Mouse (Mus musculus) embryonic facial prominence, embryonic 12.5 days (tissue): Measurements from ENCODE around the gene Def6. TPM values are rescaled to one million over a fixed set of nuclear protein-coding genes. Genes with fewer than 3 reads are reported as not detected.
A peak's percentile ranks its signal among the peaks of the same experiment; 100 is the strongest.

Experiments used
- ATAC-seq: fragments of 200-750 bp; cut with Nextera tagmentation; 2 replicates; pipeline ENCODE4 v1.8.0; 2017; ENCODE audit not compliant: insufficient number of reproducible peaks, insufficient read depth, low FRiP score, low TSS enrichment
- H3K27ac ChIP-seq: fragments of 300-500 bp; sonication (generic); 2 replicates; pipeline ENCODE4 v1.5.1; 2016; ENCODE audit warnings: mild to moderate bottlenecking
- H3K27me3 ChIP-seq: fragments of 300-500 bp; sonication (generic); 2 replicates; pipeline ENCODE4 v1.6.1; 2016; ENCODE audit warnings: mild to moderate bottlenecking, moderate library complexity
- H3K36me3 ChIP-seq: fragments of 300-500 bp; sonication (generic); 2 replicates; pipeline ENCODE4 v1.6.1; 2016; ENCODE audit warnings: mild to moderate bottlenecking
- H3K4me1 ChIP-seq: fragments of 300-500 bp; sonication (generic); 2 replicates; pipeline ENCODE4 v1.6.1; 2016
- H3K4me2 ChIP-seq: fragments of 300-500 bp; sonication (generic); replicated peaks from 2 replicates; pipeline ENCODE4 v1.6.1; 2016; ENCODE audit warnings: mild to moderate bottlenecking, moderate library complexity
- H3K4me3 ChIP-seq: fragments of 300-500 bp; sonication (generic); 2 replicates; pipeline ENCODE4 v1.5.1; 2016; ENCODE audit warnings: mild to moderate bottlenecking
- H3K9ac ChIP-seq: fragments of 300-500 bp; sonication (generic); 2 replicates; pipeline ENCODE4 v1.6.1; 2016; ENCODE audit warnings: mild to moderate bottlenecking, moderate library complexity
- H3K9me3 ChIP-seq: fragments of 300-500 bp; sonication (generic); 2 replicates; pipeline ENCODE4 v1.6.1; 2016; ENCODE audit warnings: mild to moderate bottlenecking, moderate library complexity
- WGBS: fragments of 180-500 bp; shearing (Covaris S2); methylation state at CpG from one replicate; pipeline ENCODE4 v1.1.7; 2016; 5-methylcytosine and 5-hydroxymethylcytosine counted together
- polyA plus RNA-seq: library from polyadenylated mRNA; unstranded; fragments of >200 nt; fragmentation: Nextera tagmentation; extraction: Ambion mirVana; gene quantifications from 2 replicates; pipeline ENCODE4 v1.2.1, GENCODE M21; 2016

The Def6 gene
- polyA plus RNA-seq, 1 experiment from 2014 or later, result 9.2 TPM

DNA sequence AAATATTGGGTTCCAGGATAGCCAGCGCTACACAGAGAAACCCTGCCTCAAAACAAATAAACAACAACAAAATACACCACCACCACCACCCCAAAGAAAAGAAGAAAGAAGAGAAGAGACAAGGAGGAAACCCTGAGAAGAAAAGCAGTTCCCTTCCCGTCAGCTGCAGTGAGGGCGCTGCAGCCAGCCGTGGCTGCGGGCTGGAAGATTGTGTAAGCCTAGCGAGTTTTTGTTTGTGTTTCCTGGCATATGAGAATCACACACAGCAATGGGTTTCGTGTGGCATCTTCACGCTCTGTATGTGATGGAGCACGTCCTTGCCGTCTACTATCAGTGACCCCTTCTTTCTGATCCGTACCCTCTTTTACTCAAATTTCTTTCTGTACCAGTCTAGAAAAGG is 39.1 kb downstream of the Def6 start:
- no peak for ATAC-seq
- Histone ChIP-seq H3K9me3 (no peaks in the 10 kb centered on the region), H3K9ac (0 out of 2 replicates have a peak overlapping the region, but pooled peaks have one; percentile 5), H3K27ac (peak overlapping the region; percentile 64), H3K4me2 (no peak overlapping the region), H3K27me3 (no peaks in the 10 kb centered on the region), H3K4me1 (peaks cover 36% of the 10 kb centered on the region), H3K4me3 (no peak overlapping the region), H3K36me3 (peaks cover 2% of the 10 kb centered on the region; the same call in 1 of the 2 replicates)
- WGBS, result 63% methylated on average over 11 of the region's 11 CpGs

DNA sequence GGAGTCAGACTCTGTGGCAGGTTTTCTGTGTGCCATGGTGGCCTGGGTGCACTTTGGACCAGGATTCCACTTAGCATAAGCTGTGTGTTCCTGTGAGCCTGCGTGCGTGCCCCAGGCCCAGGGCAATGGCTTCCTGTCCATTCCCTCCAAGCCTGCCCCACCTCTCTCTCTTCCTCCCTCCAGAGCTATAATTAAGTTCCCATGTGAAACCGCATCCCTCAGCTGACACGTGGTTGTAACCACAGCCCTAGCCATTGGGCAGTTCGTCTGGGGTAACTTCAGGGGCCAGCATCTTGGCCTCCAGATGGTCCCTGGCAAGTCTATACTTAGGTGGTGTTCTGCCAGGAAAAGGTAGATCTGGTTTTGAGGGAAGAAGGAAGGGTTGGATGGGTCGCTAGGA is 40.0 kb downstream of the Def6 start:
- Histone ChIP-seq H3K4me1 (peaks cover 44% of the 10 kb centered on the region), H3K9me3 (no peaks in the 10 kb centered on the region), H3K27me3 (no peaks in the 10 kb centered on the region), H3K36me3 (peaks cover 5% of the 10 kb centered on the region; the same call in 1 of the 2 replicates), H3K4me3 (no peak overlapping the region), H3K27ac (peak overlapping the region; percentile 64), H3K9ac (peak overlapping the region; percentile 8; the same call in 1 of the 2 replicates), H3K4me2 (no peak overlapping the region)
- 12% methylated on average over 6 of the region's 6 CpGs for WGBS
- 0 out of 2 replicates have a peak, but pooled peaks have one; percentile 12 for ATAC-seq

DNA sequence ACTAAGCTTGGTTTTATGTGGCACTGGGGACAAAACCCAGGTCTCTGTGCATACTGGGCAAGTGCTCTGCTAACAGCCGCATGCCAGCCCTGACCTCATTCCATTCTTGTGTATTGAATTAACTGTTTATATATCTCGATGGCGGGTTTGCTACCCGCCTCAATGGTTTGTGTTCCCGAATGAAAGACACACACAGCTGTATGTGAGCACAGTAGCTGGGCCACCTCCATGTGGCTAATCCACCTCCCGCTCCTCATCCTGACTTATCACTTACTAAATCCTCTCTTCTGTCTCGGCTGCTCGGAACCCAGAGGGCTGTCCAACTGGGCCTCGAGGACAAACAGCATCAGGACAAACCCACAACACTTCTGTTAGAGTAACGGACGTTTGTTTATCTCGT is 41.5 kb downstream of the Def6 start:
- peaks cover 5% of the 10 kb centered on the region; the same call in 1 of the 2 replicates for H3K36me3 ChIP-seq
- no peak overlapping the region for H3K4me3 ChIP-seq
- H3K27ac ChIP-seq, result no peak overlapping the region
- ATAC-seq, result no peak
- no peaks in the 10 kb centered on the region for H3K9me3 ChIP-seq
- no peak overlapping the region for H3K9ac ChIP-seq
- 80% methylated on average over 12 of the region's 12 CpGs for WGBS
- H3K27me3 ChIP-seq, result no peaks in the 10 kb centered on the region
- no peak overlapping the region for H3K4me2 ChIP-seq
- H3K4me1 ChIP-seq, result peaks cover 44% of the 10 kb centered on the region

DNA sequence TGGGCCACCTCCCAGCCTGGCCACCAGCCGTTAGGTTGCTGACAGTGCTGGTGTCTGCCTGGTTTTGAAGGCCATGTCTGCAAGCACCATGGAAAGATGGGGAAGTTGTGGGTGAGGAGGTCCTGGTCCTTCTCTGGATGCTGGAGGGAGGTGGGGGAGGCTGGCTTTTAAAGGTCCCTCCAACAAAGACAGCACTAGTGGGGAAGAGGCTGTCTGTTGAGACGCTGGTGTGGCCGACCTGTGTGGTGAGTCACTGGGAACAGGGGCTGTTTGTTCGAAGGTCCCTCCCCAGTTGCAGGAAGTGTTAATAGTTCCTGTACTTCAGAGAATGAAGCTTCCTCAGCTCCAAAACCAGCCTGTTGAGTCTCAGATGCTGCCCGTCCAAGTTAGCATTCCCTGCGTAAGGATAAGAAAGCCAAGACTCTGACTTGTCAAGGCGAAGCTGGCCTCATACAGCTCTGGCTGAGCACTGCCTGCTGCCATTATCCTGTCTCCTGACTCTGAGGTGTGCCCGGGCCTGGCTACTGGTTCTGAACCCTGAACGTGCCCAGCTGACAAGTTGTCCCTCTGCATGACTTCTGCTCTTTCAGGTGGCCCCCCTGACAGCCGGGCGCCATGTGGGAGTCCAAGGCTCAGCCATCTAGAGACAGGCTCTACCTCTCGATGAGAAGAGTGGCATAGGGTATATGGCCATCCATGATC is 44.2 kb downstream of the Def6 start:
- Histone ChIP-seq H3K4me3 (no peak overlapping the region), H3K9ac (no peak overlapping the region), H3K4me2 (no peak overlapping the region), H3K4me1 (peaks cover 45% of the 10 kb centered on the region), H3K27me3 (no peaks in the 10 kb centered on the region), H3K27ac (no peak overlapping the region), H3K36me3 (peaks cover 5% of the 10 kb centered on the region; the same call in 1 of the 2 replicates), H3K9me3 (no peaks in the 10 kb centered on the region)
- no peak for ATAC-seq
- WGBS, result 78% methylated on average over 12 of the region's 12 CpGs

DNA sequence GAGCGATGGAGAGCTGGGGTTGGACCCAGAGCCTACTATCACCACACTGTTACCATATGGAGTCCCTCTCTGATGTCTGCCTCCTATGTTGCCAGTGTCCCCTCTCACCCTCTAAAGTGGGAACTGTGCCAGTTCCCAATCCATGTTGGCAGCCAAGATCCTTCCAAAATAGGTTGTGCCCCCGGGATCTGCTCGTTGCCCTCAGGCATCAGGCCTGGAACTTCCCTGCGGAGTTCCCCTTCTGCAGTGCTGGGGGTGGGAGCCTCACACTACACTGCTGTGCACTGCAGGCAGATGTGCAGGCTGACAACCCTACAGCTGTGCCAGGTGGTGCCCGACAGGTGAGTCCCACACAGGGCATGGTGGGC is 44.7 kb downstream of the Def6 start:
- no peak for ATAC-seq
- Histone ChIP-seq H3K4me1 (peaks cover 45% of the 10 kb centered on the region), H3K36me3 (peaks cover 5% of the 10 kb centered on the region; the same call in 1 of the 2 replicates), H3K9me3 (no peaks in the 10 kb centered on the region), H3K27me3 (no peaks in the 10 kb centered on the region), H3K4me2 (no peak overlapping the region), H3K4me3 (no peak overlapping the region), H3K27ac (no peak overlapping the region), H3K9ac (no peak overlapping the region)
- 84% methylated on average over 5 of the region's 5 CpGs for WGBS

DNA sequence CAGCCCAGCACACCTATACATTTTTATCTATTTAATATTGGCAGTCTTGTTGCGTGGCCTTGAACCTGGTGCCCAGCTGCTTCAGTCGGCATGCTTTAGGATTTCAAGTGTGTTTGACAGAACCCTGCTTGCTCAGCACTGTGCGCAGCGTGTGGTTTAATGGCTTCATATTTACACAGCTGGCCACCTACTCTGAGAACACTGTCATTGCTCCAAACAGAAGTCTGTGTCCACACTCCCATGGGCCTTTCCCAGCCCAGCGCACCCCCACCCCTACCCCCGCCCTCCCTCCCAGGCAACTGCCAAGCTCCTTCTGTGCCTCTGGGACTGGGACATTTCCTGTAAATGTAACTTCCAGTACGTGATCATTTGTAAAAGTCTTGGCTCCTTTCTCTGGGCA is 45.6 kb downstream of the Def6 start:
- no peak overlapping the region for H3K27ac ChIP-seq
- peaks cover 47% of the 10 kb centered on the region for H3K4me1 ChIP-seq
- H3K9ac ChIP-seq, result no peak overlapping the region
- no peaks in the 10 kb centered on the region for H3K27me3 ChIP-seq
- H3K9me3 ChIP-seq, result no peaks in the 10 kb centered on the region
- H3K4me3 ChIP-seq, result no peak overlapping the region
- peaks cover 5% of the 10 kb centered on the region; the same call in 1 of the 2 replicates for H3K36me3 ChIP-seq
- no peak for ATAC-seq
- 66% methylated on average over 7 of the region's 7 CpGs for WGBS
- no peak overlapping the region for H3K4me2 ChIP-seq

DNA sequence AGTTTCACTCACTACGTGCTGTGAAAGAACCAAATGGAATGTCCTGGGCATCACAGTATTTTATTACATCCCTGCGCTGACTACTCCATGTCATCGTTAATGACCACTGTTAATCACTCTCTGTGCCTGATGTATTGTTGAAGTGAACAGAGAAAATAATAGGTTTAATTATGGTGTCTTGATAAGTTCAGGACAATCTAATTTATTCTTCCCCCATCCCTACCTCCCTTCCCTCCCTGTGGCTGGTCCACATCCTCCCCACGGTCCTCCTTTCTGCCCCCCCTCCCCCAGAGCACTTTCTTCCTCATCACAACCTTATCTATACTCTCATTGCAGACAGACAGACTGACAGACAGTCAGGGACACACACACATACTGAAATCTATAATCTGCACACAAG is 47.2 kb downstream of the Def6 start:
- Histone ChIP-seq H3K36me3 (peaks cover 5% of the 10 kb centered on the region; the same call in 1 of the 2 replicates), H3K9me3 (no peaks in the 10 kb centered on the region), H3K4me3 (no peak overlapping the region), H3K27ac (peak overlapping the region; percentile 38; the same call in 1 of the 2 replicates), H3K9ac (no peak overlapping the region), H3K4me1 (peaks cover 47% of the 10 kb centered on the region), H3K27me3 (no peaks in the 10 kb centered on the region), H3K4me2 (no peak overlapping the region)
- WGBS, result 58% methylated on average over 4 of the region's 4 CpGs
- ATAC-seq, result no peak

DNA sequence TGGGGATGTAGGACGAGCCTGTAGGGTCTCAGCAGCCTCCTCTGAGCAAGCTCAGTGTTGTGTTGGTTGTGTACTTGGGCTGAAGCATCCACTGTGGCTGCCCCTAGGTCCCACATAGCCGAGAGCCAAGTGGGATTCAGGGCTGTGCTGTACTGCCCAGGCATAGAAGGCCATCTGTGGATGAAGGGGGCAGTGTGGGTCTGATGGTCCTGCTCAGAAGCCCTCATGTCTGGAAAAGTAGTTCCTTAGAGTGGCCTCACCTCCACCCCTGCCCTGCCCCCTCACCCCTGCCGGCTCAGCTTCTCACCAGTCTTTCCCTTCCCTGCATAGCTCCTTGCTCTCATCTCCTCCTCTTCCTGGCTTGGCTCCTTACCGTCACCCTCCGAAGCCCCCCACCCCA is 48.1 kb downstream of the Def6 start:
- Histone ChIP-seq H3K9me3 (no peaks in the 10 kb centered on the region), H3K4me3 (no peak overlapping the region)

DNA sequence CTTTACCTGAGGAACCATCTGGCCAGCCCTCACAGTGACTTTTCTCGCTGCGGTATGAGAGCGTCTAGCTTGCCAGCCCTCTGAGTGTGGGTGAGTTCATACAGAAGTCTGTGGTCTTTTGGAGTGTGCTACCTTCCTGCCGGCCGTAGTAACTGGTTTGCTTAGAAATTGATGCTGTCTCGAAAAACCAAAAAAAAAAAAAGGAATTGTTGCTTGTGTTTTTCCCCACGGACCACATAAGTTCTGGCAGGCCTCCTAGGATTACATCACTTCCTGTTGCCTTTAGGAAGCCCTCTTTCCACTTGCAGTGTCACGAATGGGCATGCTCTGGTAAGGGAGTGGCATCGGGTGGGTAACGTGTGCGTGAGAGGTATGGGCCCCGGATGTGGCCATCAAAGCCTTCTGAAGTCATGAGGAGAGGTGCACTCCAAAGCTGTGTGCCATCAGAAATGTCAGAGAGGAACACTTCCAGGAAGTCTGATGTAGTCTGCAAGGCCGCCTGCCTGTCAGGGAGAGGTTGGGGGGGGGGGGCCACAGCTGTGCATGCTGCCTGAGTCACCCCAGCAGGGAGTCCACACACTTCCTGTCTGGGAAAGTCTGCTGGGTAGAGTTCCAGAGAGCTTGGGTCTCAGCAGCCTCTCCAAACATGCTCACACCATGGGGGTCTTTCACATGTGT is 49.2 kb downstream of the Def6 start:
- peaks cover 5% of the 10 kb centered on the region; the same call in 1 of the 2 replicates for H3K36me3 ChIP-seq
- ATAC-seq, result no peak
- WGBS, result 55% methylated on average over 13 of the region's 13 CpGs
- H3K4me1 ChIP-seq, result peaks cover 46% of the 10 kb centered on the region
- no peak overlapping the region for H3K4me3 ChIP-seq
- H3K9ac ChIP-seq, result peak overlapping the region; percentile 36; the same call in 1 of the 2 replicates
- no peak overlapping the region; the same call in 1 of the 2 replicates for H3K4me2 ChIP-seq
- no peaks in the 10 kb centered on the region for H3K27me3 ChIP-seq
- peak overlapping the region; percentile 77 for H3K27ac ChIP-seq
- no peaks in the 10 kb centered on the region for H3K9me3 ChIP-seq

More for the DNA sequence above, 48.1 kb downstream of the Def6 start:
- Histone ChIP-seq H3K9ac (no peak overlapping the region), H3K36me3 (peaks cover 5% of the 10 kb centered on the region; the same call in 1 of the 2 replicates), H3K4me2 (no peak overlapping the region), H3K27me3 (no peaks in the 10 kb centered on the region), H3K27ac (peak overlapping the region; percentile 38), H3K4me1 (peaks cover 47% of the 10 kb centered on the region)
- ATAC-seq, result no peak
- WGBS, result 35% methylated on average over 5 of the region's 5 CpGs

DNA sequence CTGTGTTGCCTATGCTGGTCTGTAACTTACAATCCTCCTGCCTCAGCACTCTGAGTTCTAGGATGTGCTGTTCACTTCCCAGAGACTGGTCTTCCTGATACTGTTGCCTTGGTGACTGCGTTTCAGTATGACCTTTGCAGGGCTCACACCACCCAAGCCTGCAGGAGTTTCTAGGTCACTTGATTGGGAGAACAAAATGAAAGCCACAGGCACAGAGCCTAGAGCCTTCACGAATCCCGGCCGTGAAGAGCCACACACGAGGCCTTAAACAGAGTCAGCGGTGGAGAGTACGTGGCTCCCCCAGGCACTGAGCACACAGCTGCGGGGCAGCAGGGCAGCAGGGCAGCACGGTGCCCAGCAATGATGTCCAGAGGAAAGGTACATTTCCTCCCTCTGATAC is 50.7 kb downstream of the Def6 start:
- H3K4me1 ChIP-seq, result peaks cover 39% of the 10 kb centered on the region
- H3K27me3 ChIP-seq, result no peaks in the 10 kb centered on the region
- no peak overlapping the region for H3K27ac ChIP-seq
- 90% methylated on average over 9 of the region's 9 CpGs for WGBS
- no peak overlapping the region for H3K4me3 ChIP-seq
- no peaks in the 10 kb centered on the region for H3K9me3 ChIP-seq
- no peak overlapping the region for H3K4me2 ChIP-seq
- H3K36me3 ChIP-seq, result no peaks in the 10 kb centered on the region
- ATAC-seq, result no peak
- H3K9ac ChIP-seq, result no peak overlapping the region

DNA sequence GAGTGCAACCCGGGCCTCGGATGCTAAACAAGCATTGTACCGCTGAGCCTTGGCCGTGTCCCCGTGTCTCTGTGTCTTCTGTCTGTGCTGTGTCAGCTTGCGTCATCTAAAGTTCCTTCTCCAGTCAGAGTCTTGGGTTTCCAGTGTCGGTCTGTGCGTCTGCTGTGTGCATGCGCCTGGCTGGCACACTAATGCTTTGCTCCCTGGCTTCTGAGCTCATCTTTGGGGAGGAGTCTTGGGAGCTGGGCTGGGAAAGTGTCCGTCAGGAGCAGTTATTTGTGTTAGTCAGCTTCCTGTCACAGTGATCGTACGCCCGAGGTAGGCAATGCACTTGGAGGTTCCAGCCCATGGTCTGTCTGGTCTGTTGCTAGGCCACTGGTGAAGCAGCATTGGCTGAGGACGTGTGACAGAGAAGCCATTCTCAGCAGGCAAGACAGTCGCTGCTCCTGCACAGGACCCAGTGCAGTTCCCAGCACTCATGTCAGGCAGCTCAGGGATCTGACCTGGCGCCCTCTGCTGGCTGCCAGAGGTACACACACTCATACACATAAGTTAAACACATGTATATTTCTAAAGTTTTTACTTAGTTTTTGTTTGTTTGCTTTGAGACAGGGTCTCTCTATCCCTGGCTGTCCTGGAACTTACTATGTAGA is 52.4 kb downstream of the Def6 start:
- Histone ChIP-seq H3K9me3 (no peaks in the 10 kb centered on the region), H3K4me1 (peaks cover 42% of the 10 kb centered on the region)

More for the DNA sequence above, 52.4 kb downstream of the Def6 start:
- Histone ChIP-seq H3K9ac (no peak overlapping the region), H3K36me3 (no peaks in the 10 kb centered on the region), H3K27ac (no peak overlapping the region), H3K27me3 (no peaks in the 10 kb centered on the region), H3K4me2 (no peak overlapping the region), H3K4me3 (no peak overlapping the region)
- WGBS, result 73% methylated on average over 16 of the region's 16 CpGs
- no peak for ATAC-seq
